Mouse (Mus musculus): Measurements from ENCODE around the gene Apobec3. TPM values are rescaled to one million over a fixed set of nuclear protein-coding genes. Genes with fewer than 3 reads are reported as not detected.
"Not testable (repeated sequence)": the region's sequence is repeated elsewhere in the genome, so short reads cannot be mapped to it uniquely, and the experiment has no call there.

Gene Apobec3
- total RNA-seq, 2 experiments from 2014 or later: 4.3 to 4.4 TPM

DNA sequence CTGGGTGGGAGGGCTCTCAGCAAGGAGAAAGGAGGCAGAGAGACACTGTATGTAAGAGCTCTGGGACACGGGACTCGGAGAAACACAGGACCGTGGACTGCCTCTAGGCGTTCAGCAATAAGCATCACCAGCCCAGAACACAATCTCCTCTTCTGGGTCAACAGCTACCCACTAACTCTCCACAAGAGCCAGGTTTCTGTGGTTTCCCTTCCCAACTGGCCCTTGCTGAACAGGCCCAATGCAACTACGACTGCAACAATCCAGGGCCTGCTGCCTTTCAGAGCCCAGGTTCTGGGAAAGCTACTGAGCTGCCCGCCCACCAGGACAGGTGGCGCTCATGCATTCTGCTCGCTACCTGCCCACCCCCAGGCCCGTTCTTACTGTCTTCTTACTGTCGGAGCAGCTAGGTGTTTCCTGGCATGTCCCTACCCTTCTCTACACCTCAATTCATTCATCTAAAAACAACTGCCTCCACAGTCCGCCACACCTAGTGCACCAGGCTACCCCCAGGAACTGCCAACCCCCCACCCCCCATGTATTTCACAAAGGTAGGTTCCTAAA, 35.5 kb downstream of the Apobec3 start:
- DNase-seq (ENCODE audit: low spot score in 2 of 2): peak in 1 of 2 experiments; percentile 42

DNA sequence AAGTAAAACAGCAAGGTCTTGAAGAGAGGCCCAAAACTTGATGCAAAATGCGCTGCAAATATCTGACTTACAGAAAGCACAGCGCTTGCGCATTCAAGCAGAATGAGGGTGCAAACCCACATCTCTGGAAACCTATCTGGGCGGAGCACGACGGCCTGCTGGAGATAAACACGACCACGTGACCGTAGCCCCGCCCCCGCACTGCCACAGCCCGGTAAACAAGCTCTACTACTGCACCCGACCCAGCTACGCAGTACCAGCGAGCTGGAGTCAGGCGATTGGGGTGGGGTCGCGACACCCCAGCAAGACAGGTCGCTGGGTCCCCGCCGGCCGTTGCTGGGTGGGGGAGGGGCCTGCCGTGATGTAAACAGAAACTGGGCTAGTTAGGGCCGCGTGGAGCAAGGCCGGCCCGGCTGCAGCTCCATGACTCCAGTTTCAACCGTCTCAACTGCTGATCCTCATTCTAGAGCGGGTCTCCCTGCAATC, 36.2 kb downstream of the Apobec3 start:
- DNase-seq (ENCODE audit: low spot score in 2 of 2): peak; percentile 91 to 98

DNA sequence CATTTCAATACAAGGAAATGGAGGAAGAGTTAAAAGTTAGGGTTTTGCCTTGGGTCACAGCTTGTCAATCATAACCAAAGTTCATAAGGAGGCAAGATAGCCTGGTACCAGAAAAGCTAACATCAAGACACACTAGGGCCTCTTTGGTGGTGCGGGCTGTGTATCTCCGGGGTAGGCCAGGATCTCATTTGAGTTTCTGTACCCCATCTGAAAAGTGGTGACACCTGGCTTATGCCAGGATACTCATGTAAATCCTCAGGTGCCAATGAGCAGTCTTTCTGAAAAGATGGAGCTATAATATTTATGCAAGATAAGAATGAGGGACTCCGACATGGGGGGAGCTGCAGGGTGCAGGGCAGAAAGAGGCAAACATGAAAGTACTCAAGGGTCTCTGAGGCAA, 36.9 kb downstream of the Apobec3 start:
- DNase-seq (ENCODE audit: low spot score in 2 of 2): no peak

DNA sequence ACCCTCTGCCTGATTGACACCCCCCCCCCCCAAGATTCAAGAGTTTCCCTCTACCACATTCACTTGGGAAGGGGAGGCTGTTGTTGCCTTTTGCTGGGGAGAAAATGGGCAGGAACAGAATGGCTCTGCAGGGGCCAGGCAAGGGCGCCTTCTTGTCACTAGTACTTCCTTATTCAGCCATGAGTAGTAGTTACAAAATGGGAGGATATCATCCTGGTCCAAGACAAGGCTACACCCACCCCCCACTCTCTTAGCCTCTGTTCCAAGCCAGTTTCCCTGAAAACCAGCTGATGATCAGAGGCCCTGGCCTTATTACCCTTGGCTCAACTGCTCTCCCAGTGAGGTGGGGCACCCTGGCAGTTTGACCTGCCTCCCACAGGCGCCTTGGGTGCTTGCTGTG, 37.3 kb downstream of the Apobec3 start:
- DNase-seq (ENCODE audit: low spot score in 2 of 2): no peak

DNA sequence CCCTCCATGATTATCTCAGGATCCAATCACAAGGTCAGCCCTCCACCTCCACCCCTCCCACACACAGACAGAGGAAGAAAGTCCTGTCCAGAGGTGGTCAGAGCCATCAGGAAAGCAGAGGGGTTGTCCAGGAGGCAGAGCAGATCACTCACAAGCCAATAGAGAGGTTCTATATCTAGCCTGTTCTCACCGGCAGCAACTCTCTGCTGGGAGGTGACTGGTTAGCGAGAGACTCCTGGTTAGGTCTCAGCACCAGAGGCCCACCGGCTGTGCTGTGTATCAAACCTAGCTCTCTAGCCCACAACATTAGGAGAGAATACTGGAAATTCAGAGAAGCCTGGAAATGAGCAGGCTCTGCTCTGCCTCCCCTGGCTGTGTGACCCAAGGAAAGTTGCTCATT, 38.3 kb downstream of the Apobec3 start:
- no peak for DNase-seq (ENCODE audit: low spot score in 2 of 2)

DNA sequence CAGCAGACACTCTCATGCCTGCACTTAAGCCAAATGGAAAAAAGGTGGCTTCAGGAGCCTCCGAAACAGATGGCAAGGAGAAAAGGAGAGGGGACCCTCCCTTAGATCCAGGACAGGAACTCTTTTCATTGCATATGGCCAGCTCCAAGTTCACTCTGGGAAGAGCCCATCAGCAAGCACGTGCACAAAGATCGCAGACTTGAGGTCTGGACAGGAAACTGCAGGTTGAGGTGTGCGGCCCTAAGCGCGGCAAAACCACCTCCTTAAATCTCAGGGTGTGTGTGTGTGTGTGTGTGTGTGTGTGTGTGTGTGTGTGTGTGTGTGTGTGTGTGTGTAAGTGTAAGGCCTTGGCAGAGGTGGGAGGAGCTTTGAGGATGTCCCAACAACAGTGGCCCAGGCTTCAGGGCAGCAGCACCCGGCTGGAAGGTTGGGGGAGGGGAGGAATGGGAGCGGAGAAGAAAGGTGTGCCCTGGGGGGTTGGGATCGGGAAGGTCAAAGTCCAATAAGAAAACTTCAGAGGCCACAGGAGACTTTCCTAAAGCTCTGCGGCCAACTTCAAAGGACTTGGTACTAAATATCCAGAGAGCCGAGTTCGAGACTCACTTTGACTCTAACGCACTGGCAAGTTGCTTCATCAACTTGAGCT, 40.2 kb downstream of the Apobec3 start:
- DNase-seq (ENCODE audit: low spot score in 2 of 2): no peak

DNA sequence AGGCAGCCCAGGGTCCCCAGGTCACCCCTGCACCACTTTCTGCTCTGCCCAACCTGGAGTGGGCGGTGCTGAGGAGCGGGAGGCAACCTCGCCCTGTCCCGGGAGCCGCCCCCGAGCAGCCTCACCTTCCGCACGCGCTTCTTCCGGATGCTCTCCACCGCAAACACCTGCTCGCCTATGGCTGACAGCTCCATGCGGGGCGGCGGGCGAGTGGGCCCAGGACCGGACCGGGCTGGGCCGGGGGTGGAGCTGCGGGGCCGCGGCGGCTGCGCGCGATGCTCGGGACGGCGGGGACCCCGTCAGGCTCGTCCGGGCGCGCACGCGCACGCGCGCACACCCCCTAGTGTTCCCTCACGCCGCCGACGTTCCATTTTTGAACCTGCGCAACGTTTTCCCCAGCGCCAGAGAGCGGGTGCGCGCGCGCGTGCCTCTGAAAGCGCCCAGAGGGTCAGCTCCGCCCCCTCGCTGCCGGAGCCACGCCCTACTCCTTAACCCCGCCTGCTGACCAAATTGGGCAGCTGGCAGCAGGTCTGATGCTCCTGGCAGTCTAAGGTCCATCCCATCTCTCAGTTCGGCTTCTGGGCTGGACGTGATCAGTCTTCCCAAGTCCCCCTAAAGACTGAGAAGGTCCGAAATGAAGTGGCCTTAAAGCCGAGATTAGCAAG, 41.0 kb downstream of the Apobec3 start:
- peak; percentile 92 to 95 for DNase-seq (ENCODE audit: low spot score in 2 of 2)

DNA sequence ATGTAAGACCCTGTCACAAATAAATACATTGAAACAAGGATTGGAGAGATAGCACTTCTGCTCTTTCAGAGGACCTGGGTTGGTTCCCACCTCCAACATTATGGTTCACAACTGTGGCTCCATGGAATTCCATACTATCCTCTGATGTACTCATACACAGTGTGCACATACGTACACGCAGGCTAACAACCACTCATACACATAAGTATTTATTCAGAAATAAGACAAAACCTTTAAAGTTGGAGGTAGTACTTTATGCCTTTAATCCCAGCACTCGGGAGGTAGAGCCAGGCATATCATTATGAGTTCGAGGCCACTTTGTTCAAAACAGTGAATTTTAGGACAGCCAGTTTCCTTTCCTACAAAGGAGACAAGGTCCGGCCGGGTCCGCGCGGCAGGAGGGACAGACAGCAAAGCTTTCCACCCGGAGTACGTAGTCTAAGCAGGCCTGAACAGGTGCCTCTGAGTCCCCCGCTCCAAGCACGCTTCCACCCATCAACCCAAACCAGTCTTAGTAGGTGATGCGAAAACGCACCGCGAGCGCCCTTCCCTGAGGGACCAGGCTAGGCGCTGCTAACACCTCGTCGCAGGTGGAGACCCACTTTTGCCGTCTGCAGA, 41.7 kb downstream of the Apobec3 start:
- DNase-seq (ENCODE audit: low spot score in 2 of 2): no peak

DNA sequence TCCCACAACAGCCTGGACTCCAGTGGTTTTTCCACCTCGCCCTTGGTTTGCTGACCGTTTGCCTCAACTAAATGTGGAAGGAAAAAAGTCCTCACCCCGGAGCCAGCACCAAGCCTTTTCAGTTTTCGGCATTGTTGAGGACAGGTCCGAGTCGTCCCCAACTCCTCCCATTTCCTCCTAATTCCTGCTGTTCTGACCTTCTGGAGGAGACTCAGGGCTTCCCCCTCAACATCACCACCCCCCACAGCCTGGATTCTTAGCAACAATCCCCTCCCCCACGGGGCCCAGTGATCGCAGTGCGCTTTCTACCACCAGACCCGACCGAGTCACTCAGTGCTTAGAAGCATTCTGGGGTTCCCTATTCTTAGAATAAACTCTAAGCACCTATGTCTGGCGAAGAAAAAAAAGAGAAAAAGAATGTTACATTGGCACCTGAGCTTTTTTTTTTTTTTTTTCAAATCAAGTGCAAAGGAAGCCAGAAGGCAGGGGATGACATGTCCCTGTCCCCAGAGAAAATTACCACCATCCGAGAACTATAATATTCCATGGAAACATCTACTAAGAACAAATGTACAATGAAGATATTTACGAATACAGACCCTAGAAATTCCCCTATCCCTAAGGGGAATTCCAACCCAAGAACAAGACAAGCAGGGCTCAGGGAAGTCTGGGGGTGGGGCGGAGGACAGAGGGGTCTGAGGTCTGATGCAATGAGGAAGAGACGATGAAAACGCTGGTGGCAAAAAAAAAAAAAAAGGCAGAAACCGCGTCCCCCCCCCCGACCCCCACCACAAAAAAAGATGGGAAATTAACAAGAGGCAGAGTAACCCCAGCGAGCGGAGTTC, 42.4 kb downstream of the Apobec3 start:
- no peak for DNase-seq (ENCODE audit: low spot score in 2 of 2)

DNA sequence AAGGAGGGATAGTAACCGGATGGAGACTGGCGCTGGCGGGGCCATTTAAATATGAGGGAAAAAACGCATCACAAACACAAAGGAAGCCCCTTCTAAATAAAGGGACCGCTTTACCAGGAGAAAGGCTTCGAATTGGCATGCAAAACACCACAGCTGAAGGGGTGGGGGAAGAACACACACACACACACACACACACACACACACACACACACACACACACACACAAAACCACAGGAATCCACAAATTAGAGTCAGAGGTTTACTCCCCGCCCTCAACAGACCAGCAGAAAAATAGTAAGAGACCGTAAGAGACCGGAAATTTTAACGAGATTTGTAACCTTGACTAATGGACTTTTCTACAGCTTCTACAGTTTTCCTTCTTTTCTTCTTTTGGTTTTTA, 43.3 kb downstream of the Apobec3 start:
- no peak for DNase-seq (ENCODE audit: low spot score in 2 of 2)

DNA sequence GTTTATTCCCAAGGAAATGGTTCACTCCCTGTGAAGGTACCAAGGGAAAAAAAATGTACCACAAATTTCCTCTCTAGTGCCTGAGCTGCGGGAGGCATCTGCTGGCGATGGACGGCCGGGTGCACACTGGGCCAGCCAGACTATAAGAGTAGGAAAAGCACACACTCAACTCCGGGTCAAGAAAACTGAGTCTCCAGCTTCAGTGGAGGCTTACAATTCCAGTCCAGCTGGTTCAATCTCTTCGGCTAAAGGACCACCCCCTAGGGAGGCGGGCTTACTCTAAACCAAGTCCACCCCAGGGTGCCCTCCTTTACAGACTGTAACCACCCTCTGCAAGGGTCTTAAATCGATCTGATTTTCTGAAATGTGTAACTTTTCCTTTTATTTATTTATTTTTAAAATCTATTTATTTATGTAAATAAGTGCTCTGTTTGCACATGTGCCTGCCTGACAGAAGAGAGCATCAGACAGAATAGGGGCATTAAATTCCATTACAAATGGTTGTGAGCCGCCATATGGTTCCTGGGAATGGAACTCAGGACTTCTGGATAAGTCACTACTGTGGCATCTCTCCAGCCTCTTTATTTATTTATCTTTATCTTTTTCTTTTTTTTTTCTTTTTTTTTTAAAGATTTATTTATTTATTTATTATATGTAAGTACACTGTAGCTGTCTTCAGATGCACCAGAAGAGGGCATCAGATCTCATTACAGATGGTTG, 44.4 kb downstream of the Apobec3 start:
- no peak for DNase-seq (ENCODE audit: low spot score in 2 of 2)

DNA sequence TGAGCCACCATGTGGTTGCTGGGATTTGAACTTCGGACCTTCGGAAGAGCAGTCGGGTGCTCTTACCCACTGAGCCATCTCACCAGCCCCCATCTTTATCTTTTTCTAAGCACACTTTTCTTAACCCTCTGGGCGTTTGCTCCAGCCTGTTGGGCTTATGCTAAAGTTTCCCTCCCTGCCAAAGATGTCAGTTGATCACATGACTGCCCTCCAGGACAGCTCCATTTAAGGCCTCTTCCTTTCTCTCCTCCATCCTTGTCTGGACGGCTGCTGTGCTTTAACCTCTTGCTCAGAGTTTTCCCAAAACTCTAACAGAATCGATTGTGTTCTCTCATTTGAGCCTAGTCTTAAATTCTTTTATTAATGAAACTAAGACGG, 44.9 kb downstream of the Apobec3 start:
- DNase-seq (ENCODE audit: low spot score in 2 of 2): no peak

DNA sequence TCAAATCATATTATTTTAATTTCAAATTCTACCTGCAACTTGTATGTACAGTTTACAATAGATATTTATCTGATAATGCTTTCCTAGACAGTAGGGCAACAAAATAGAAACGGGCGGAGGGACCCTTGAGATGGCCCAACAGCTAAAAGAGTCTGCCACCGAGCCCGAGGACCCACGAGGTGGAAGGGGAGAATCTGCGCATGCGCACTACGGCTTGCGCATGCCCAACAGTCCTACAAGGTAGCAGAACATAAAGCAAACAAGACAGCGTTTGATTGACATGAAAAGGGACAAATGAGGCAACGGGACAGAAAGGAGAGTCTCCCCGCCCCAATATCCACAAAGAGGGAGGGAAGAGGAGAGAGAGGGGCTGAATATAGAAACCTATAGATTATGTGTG, 47.6 kb downstream of the Apobec3 start:
- DNase-seq (ENCODE audit: low spot score in 2 of 2): no peak

DNA sequence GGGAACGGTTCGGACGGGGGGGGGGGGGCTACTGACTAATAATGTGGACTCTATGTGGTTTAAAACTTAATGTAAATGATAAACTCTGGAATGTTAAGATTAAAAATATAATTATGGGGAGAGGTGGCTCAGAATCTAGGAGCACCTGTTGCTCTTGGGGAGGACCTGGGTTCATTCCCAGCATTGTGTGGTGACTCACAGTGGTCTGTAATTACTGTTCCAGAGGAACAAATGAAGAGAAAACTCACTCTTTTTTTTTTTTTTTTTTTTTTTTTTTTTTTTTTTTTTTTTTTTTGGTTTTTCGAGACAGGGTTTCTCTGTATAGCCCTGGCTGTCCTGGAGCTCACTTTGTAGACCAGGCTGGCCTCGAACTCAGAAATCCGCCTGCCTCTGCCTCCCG, 48.0 kb downstream of the Apobec3 start:
- not testable (repeated sequence) for DNase-seq (ENCODE audit: low spot score in 2 of 2)

DNA sequence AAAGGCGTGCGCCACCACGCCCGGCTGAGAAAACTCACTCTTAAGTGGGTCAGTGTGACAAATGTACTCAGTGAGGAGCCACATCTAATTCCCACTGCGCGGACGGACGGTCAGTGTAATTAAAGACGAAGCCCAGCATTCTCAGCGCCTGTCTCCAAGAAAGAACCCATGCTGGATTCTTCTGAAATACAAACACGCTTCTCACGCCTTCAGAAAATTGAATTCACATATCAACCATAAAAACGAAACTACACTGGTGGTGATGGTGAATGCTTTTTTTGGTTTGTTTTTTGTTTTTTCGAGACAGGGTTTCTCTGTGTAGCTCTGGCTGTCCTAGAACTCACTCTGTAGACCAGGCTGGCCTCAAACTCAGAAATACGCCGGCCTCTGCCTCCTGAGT, 48.5 kb downstream of the Apobec3 start:
- no peak for DNase-seq (ENCODE audit: low spot score in 2 of 2)

DNA sequence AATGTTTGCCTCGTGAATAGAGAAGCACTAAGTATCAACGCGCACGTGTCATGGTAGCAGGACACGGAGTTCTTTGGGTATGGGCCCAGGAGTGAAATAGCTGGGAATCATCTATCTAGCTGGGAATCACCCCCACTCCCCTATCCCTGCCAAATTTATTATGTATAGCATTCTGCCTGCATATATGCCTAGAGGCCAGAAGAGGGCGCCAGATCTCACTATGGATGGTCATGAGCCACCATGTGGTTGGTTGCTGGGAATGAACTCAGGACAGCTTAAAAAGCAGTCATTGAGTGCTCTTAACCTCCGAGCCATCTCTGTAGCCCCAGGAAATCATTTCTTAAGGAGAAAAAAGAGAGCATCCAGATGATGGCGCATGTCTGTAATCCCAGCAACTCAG, 49.5 kb downstream of the Apobec3 start:
- DNase-seq (ENCODE audit: low spot score in 2 of 2): no peak

DNA sequence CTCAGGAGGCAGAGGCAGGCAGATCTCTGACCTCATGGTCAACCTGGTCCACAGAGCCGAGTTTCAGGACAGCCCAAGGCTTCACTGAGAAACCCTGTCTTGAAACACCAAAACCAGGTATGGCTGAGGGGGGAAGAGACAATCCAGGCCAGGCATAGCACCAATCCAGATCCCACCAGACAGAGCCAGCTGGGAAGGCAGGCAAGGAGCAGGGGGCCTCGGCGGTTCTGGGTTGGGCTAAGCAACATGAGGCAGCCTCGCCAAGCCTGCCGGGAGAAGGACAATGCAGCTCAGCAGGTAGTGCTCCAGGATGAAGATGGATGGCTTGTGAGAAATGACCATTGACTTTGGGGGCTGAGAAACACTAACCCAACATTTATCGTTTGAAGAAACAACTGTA, 51.1 kb downstream of the Apobec3 start:
- DNase-seq (ENCODE audit: low spot score in 2 of 2): no peak

DNA sequence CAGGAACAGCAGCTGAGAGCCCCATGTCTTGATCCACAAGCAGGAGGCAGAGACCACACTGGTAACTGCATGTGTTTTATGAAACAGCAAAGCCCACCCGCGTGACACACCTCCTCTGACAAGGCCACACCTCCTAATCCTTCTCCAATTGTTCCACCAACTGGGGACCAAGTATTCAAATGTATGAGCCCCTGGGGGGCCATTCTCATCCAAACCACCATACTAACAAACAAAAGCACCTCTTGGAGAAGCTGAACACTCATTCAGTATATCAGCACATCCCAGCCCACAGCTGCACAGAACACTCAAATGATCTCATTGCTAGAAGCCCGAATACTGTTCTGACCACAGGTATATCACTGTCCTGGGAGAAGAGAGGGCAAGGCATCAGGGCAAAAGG, 52.1 kb downstream of the Apobec3 start:
- no peak for DNase-seq (ENCODE audit: low spot score in 2 of 2)

DNA sequence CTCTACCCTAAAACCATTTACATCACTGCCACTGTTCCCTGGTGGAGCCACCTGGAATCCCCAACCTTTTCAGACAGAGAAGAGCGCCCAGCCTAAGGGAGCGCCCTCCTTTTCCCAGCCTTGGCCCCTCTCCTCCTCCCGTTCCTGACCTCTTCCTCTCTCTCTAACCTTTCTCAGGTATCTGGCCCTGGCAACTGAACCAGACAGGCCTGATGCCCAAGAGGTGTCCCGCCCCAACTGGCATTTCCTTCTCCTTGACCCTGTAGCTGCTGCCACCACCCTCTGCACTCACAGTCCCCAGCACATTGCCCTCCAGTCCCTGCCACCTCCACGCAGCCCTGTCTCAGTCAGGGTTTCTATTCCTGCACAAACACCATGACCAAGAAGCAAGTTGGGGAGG, 53.5 kb downstream of the Apobec3 start:
- DNase-seq (ENCODE audit: low spot score in 2 of 2): no peak

DNA sequence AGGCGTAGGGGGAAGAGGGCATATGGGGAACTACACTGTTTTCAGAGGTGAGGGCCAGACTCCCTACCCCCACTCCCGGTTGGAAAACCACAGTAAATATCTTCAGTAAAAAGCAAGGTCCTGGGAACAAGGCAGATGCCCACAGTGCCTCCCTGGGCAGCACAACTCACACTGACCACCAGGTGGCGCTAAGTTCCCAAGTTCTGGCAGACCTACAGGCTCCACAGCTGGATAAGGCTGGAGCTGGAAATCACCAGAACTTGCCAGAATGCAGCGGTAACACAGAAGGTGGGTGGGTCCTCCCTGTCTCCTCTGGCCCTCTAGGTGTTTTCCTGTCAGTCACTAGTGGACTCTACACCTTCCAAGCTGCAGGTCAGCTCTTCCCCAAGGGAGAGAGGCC, 54.6 kb downstream of the Apobec3 start:
- DNase-seq (ENCODE audit: low spot score in 2 of 2): peak; percentile 76 to 92

DNA sequence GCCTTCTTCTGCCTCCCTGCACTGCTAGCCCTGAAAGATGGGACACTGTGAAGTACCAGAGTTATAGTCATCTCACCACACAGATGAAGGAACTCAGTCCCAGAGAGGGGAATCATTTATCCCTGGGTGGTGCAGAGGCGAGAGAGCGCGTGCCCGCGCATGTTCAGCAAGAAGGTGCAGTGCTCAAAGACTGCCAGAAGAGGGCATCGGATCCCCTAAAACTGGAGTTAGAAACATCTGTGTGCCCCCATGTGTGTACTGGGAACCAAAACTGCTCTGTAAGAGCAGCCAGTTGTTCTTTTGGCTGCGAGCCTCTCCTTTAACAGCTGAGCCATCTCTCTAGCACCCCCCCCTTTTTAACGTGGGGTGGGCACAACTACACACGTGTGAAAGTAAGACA, 55.3 kb downstream of the Apobec3 start:
- DNase-seq (ENCODE audit: low spot score in 2 of 2): no peak

All from layer of hippocampus, adult 18-20 months (tissue).